Mouse (Mus musculus): Measurements from ENCODE around the gene Slc5a1. TPM values are rescaled to one million over a fixed set of nuclear protein-coding genes. Genes with fewer than 3 reads are reported as not detected.

Gene Slc5a1
- total RNA-seq (2023) = not detected

GRCm38 (mm10) chr5:33104025-33104481 is at the start of gene Slc5a1:
Slc5a1 (plus strand) TSS chr5:33104219.

Other genes starting within 250 kb of the Slc5a1 start
- 10 to 100 TPM; 65.5 to 75.5 TPM for gene Prr14l, start 250.0 kb upstream of the Slc5a1 start, total RNA-seq (2023)
- 10 to 100 TPM; 75.2 to 83.3 TPM for gene Depdc5, start 240.5 kb upstream of the Slc5a1 start, total RNA-seq (2023)
- 100 to 1,000 TPM; 117 to 141 TPM for gene Ywhah, start 85.4 kb upstream of the Slc5a1 start, total RNA-seq (2023)
- under 1 TPM; 0.56 to 0.64 TPM for gene Spon2, start 114.2 kb downstream of the Slc5a1 start, total RNA-seq (2023)
- gene Ctbp1, start 170.8 kb downstream of the Slc5a1 start, total RNA-seq (2023) = 100 to 1,000 TPM; 227 to 240 TPM
- gene Maea, start 231.3 kb downstream of the Slc5a1 start, total RNA-seq (2023) = 100 to 1,000 TPM in 1 of 2 experiments, 10 to 100 TPM in 1; 95.7 to 103 TPM

Measured in B cell, adult 67 days (primary cell).